Mouse (Mus musculus): ENCODE measurements around the gene Rbm5.

The Rbm5 gene

GRCm38 (mm10) chr9:107770374-107771290 is at the start of gene Rbm5:
Rbm5 (minus strand) TSS chr9:107770996.
- DNase-seq: peak; percentile 96

- DNase-seq: no peak
Measured at GRCm38 (mm10) chr9:107812132-107812531, 41.3 kb upstream of the Rbm5 start.

- DNase-seq: no peak
Measured at GRCm38 (mm10) chr9:107810985-107811384, 40.2 kb upstream of the Rbm5 start.

- no peak for DNase-seq
Measured at GRCm38 (mm10) chr9:107791714-107792113, 20.9 kb upstream of the Rbm5 start.

- DNase-seq: peak; percentile 25
Measured at GRCm38 (mm10) chr9:107782536-107783203, 11.9 kb upstream of the Rbm5 start.

GRCm38 (mm10) chr9:107776809-107777208 is 6.0 kb upstream of the Rbm5 start:
- DNase-seq: no peak

GRCm38 (mm10) chr9:107774411-107774810 is 3.6 kb upstream of the Rbm5 start:
- DNase-seq: no peak

- no peak for DNase-seq
Measured at GRCm38 (mm10) chr9:107771782-107772181, 986 bp upstream of the Rbm5 start.

- DNase-seq: no peak
Measured at GRCm38 (mm10) chr9:107770037-107770373, 791 bp downstream of the Rbm5 start.

GRCm38 (mm10) chr9:107769445-107770000 is 1.3 kb downstream of the Rbm5 start:
- no peak for DNase-seq

- no peak for DNase-seq
Measured at GRCm38 (mm10) chr9:107768851-107769250, 1.9 kb downstream of the Rbm5 start.

GRCm38 (mm10) chr9:107759593-107759992 is 11.2 kb downstream of the Rbm5 start:
- DNase-seq: no peak

GRCm38 (mm10) chr9:107750378-107750777 is 20.4 kb downstream of the Rbm5 start:
- DNase-seq: no peak

- DNase-seq: no peak
Measured at GRCm38 (mm10) chr9:107748063-107748462, 22.7 kb downstream of the Rbm5 start.

GRCm38 (mm10) chr9:107747310-107747709 is 23.5 kb downstream of the Rbm5 start:
- DNase-seq: no peak

GRCm38 (mm10) chr9:107746679-107747078 is 24.1 kb downstream of the Rbm5 start:
- no peak for DNase-seq

GRCm38 (mm10) chr9:107744061-107744460 is 26.7 kb downstream of the Rbm5 start:
- no peak for DNase-seq

GRCm38 (mm10) chr9:107738841-107739202 is 32.0 kb downstream of the Rbm5 start:
- DNase-seq: peak; percentile 22

GRCm38 (mm10) chr9:107738020-107738840 is 32.6 kb downstream of the Rbm5 start:
- DNase-seq: peak; percentile 85

GRCm38 (mm10) chr9:107736185-107736485 is 34.7 kb downstream of the Rbm5 start:
- no peak for DNase-seq

GRCm38 (mm10) chr9:107735356-107736184 is 35.2 kb downstream of the Rbm5 start:
- DNase-seq: no peak

- no peak for DNase-seq
Measured at GRCm38 (mm10) chr9:107734567-107734971, 36.2 kb downstream of the Rbm5 start.
